Mouse (Mus musculus): ENCODE data around the gene Spata1. TPM values are rescaled to one million over a fixed set of nuclear protein-coding genes. Genes with fewer than 3 reads are reported as not detected.

Gene Spata1
- polyA plus RNA-seq (2014; fragmentation: Illumina TruSeq; extraction: RNeasy Lipid Tissue Mini Kit (QIAGEN cat#74804); ENCODE audit: low replicate concordance): 8.4 TPM

DNA sequence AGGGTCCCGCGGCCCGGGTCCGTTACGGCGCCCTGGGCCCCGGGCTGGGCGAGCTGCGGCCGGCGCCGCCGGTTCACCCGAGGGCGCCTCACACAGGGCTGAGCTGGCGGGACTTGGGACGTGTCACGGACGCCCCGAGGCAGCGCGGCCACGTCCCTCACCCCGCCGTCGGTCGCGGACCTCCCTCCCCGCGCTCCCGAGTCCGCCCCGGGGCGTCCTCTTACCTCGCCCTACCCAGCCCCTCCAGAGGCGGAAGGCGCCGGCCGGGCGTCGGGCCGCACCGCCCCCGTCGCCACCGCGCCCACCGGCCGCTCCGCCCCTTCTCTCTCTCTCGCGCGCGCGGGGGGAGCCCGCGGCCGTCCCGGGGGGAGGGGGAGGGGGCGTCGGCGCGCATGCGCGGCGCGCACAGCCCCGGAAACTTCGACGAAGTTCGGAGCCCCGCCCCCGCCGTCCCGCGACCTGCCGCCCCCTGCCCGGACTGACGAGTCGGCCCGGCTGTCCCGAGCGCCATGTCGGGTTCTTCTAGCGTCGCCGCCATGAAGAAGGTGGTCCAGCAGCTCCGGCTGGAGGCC, at the start of gene Spata1, which contains the start of gene Gng5:
Gene Spata1, minus strand, starts transcription at position 323 of the 572 bp plus-strand sequence.
Gene Gng5, plus strand, starts transcription at position 377 of the 572 bp plus-strand sequence.

DNA sequence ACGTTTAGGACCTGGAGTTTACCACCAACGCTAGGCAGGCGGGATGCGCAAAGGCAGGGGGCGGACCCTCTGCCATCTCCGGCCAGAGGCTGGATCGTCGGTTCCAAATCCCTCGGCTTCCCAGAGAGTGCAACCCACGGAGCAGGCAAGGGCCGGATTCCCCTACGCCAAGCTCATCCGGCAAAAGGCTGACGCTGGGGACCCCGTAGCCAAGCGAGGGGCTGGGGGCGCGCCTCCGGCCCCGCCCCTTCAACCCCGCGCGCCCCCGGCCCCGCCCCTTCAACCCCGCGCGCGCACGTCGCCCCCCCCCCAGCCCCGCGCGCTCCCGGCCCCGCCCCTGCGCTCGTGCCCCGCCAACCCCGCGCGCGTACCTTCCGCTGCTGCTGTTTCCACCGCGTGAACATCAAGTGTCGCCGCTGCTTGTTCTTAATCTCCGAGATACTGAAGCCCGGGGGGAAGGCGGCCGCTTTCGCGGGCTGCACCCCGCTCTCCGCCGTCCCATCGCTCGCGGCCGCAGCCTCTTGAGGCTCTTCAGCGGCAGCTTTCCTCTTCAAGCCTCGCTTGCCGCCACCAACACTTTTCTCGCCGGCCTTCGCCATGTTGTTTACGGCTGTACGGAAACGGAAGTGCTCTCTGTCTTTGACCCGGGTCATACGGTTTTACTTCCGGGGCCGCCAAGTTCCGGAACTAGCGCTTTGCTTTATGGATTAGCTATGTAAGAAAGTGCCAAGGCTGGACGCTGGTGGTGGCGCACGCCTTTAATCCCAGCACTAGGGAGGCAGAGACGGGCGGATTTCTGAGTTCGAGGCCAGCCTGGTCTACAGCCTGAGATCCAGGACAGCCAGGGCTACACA, 21.5 kb upstream of the Spata1 start, which contains the start of gene Rpf1:
Gene Rpf1, minus strand, starts transcription at position 632 of the 854 bp plus-strand sequence.

GRCm38 (mm10) chr3:146449745-146450250, 49.8 kb downstream of the Spata1 start, which contains the start of gene Ctbs:
Gene Ctbs, plus strand, starts transcription at chr3:146449795.

Other genes with a start within 250 kb of the Spata1 start
- gene Ssx2ip, start 95.1 kb downstream of the Spata1 start, polyA plus RNA-seq (2014; fragmentation: Illumina TruSeq; extraction: RNeasy Lipid Tissue Mini Kit (QIAGEN cat#74804); ENCODE audit: low replicate concordance): 76.1 TPM
- 10.9 TPM for gene Ctbs, start 50.0 kb downstream of the Spata1 start, polyA plus RNA-seq (2014; fragmentation: Illumina TruSeq; extraction: RNeasy Lipid Tissue Mini Kit (QIAGEN cat#74804); ENCODE audit: low replicate concordance)
- gene Gng5, start 54 bp upstream of the Spata1 start, polyA plus RNA-seq (2014; fragmentation: Illumina TruSeq; extraction: RNeasy Lipid Tissue Mini Kit (QIAGEN cat#74804); ENCODE audit: low replicate concordance): 1,391 TPM
- 133 TPM for gene Rpf1, start 21.7 kb upstream of the Spata1 start, polyA plus RNA-seq (2014; fragmentation: Illumina TruSeq; extraction: RNeasy Lipid Tissue Mini Kit (QIAGEN cat#74804); ENCODE audit: low replicate concordance)
- gene Uox, start 70.7 kb upstream of the Spata1 start, polyA plus RNA-seq (2014; fragmentation: Illumina TruSeq; extraction: RNeasy Lipid Tissue Mini Kit (QIAGEN cat#74804); ENCODE audit: low replicate concordance): 0.71 TPM
- not detected for gene Dnase2b, start 115.8 kb upstream of the Spata1 start, polyA plus RNA-seq (2014; fragmentation: Illumina TruSeq; extraction: RNeasy Lipid Tissue Mini Kit (QIAGEN cat#74804); ENCODE audit: low replicate concordance)
- not detected for gene 4930503B20Rik, start 151.6 kb upstream of the Spata1 start, polyA plus RNA-seq (2014; fragmentation: Illumina TruSeq; extraction: RNeasy Lipid Tissue Mini Kit (QIAGEN cat#74804); ENCODE audit: low replicate concordance)
- gene Samd13, start 185.8 kb upstream of the Spata1 start, polyA plus RNA-seq (2014; fragmentation: Illumina TruSeq; extraction: RNeasy Lipid Tissue Mini Kit (QIAGEN cat#74804); ENCODE audit: low replicate concordance): not detected

Measured in small intestine, adult 10 weeks (tissue).